Mouse (Mus musculus): ENCODE data around the gene Mturn. TPM values are rescaled to one million over a fixed set of nuclear protein-coding genes. Genes with fewer than 3 reads are reported as not detected.

The Mturn gene
- total RNA-seq, 2 experiments from 2014 or later, result 9.4 to 14.2 TPM

GRCm38 (mm10) chr6:54726309-54726708, 44.9 kb downstream of the Mturn start:
- no peak for ATAC-seq (replicated peaks; ENCODE audit: low FRiP score, poor library complexity, severe bottlenecking)

- ATAC-seq (replicated peaks; ENCODE audit: low FRiP score, poor library complexity, severe bottlenecking), result no peak
These were observed 45.4 kb downstream of the Mturn start for GRCm38 (mm10) chr6:54726796-54727195.

- no peak for ATAC-seq (replicated peaks; ENCODE audit: low FRiP score, poor library complexity, severe bottlenecking)
These were observed 46.0 kb downstream of the Mturn start for GRCm38 (mm10) chr6:54727416-54727815.

GRCm38 (mm10) chr6:54729451-54730105, 48.2 kb downstream of the Mturn start:
- ATAC-seq (replicated peaks; ENCODE audit: low FRiP score, poor library complexity, severe bottlenecking), result no peak

GRCm38 (mm10) chr6:54731726-54732125, 50.3 kb downstream of the Mturn start:
- ATAC-seq (replicated peaks; ENCODE audit: low FRiP score, poor library complexity, severe bottlenecking), result no peak

GRCm38 (mm10) chr6:54732721-54733120, 51.3 kb downstream of the Mturn start:
- ATAC-seq (replicated peaks; ENCODE audit: low FRiP score, poor library complexity, severe bottlenecking), result no peak

GRCm38 (mm10) chr6:54736126-54736525, 54.7 kb downstream of the Mturn start:
- no peak for ATAC-seq (replicated peaks; ENCODE audit: low FRiP score, poor library complexity, severe bottlenecking)

GRCm38 (mm10) chr6:54737255-54737654, 55.8 kb downstream of the Mturn start:
- no peak for ATAC-seq (replicated peaks; ENCODE audit: low FRiP score, poor library complexity, severe bottlenecking)

GRCm38 (mm10) chr6:54737684-54738083, 56.3 kb downstream of the Mturn start:
- no peak for ATAC-seq (replicated peaks; ENCODE audit: low FRiP score, poor library complexity, severe bottlenecking)

GRCm38 (mm10) chr6:54749056-54749455, 67.6 kb downstream of the Mturn start:
- ATAC-seq (replicated peaks; ENCODE audit: low FRiP score, poor library complexity, severe bottlenecking), result no peak

GRCm38 (mm10) chr6:54751621-54752020, 70.2 kb downstream of the Mturn start:
- no peak for ATAC-seq (replicated peaks; ENCODE audit: low FRiP score, poor library complexity, severe bottlenecking)

- ATAC-seq (replicated peaks; ENCODE audit: low FRiP score, poor library complexity, severe bottlenecking), result no peak
These were observed 70.7 kb downstream of the Mturn start for GRCm38 (mm10) chr6:54752076-54752475.

Other genes starting within 250 kb of the Mturn start
- gene Scrn1, start 115.1 kb upstream of the Mturn start, total RNA-seq (2015; ENCODE audit: low replicate concordance), result not detected in 2 replicates
- gene Scrn1, start 115.1 kb upstream of the Mturn start, total RNA-seq (2017; ENCODE audit: low replicate concordance), result not detected in 2 replicates
- 0.19 and 1.5 TPM in 2 replicates for gene Plekha8, start 86.5 kb upstream of the Mturn start, total RNA-seq (2015; ENCODE audit: low replicate concordance)
- 0.26 and 0.70 TPM in 2 replicates for gene Plekha8, start 86.5 kb upstream of the Mturn start, total RNA-seq (2017; ENCODE audit: low replicate concordance)
- gene Fkbp14, start 84.3 kb upstream of the Mturn start, total RNA-seq (2015; ENCODE audit: low replicate concordance), result not detected in 2 replicates
- gene Fkbp14, start 84.3 kb upstream of the Mturn start, total RNA-seq (2017; ENCODE audit: low replicate concordance), result not detected in 2 replicates
- 14.4 and 19.4 TPM in 2 replicates for gene Znrf2, start 135.3 kb downstream of the Mturn start, total RNA-seq (2015; ENCODE audit: low replicate concordance)
- 11.4 and 16.2 TPM in 2 replicates for gene Znrf2, start 135.3 kb downstream of the Mturn start, total RNA-seq (2017; ENCODE audit: low replicate concordance)